Mouse (Mus musculus): ENCODE measurements around the gene Rab20.

Gene Rab20

GRCm38 (mm10) chr8:11411504-11412124, 66.9 kb downstream of the Rab20 start:
- DNase-seq (ENCODE audit: extremely low spot score, low spot score): peak; percentile 50

- DNase-seq (ENCODE audit: extremely low spot score, low spot score): no peak
Observed at GRCm38 (mm10) chr8:11405722-11406481, 72.6 kb downstream of the Rab20 start.

GRCm38 (mm10) chr8:11404614-11405013, 73.9 kb downstream of the Rab20 start:
- DNase-seq (ENCODE audit: extremely low spot score, low spot score): no peak

- no peak for DNase-seq (ENCODE audit: extremely low spot score, low spot score)
Observed at GRCm38 (mm10) chr8:11403813-11404212, 74.7 kb downstream of the Rab20 start.
